Mouse (Mus musculus): ENCODE results near the gene Cyp27a1. TPM values are rescaled to one million over a fixed set of nuclear protein-coding genes. Genes with fewer than 3 reads are reported as not detected.

Cyp27a1 gene
- 1.8 and 2.8 TPM in 2 replicates for polyA plus RNA-seq (2015; fragmentation: Nextera tagmentation; extraction: Ambion mirVana)

DNA sequence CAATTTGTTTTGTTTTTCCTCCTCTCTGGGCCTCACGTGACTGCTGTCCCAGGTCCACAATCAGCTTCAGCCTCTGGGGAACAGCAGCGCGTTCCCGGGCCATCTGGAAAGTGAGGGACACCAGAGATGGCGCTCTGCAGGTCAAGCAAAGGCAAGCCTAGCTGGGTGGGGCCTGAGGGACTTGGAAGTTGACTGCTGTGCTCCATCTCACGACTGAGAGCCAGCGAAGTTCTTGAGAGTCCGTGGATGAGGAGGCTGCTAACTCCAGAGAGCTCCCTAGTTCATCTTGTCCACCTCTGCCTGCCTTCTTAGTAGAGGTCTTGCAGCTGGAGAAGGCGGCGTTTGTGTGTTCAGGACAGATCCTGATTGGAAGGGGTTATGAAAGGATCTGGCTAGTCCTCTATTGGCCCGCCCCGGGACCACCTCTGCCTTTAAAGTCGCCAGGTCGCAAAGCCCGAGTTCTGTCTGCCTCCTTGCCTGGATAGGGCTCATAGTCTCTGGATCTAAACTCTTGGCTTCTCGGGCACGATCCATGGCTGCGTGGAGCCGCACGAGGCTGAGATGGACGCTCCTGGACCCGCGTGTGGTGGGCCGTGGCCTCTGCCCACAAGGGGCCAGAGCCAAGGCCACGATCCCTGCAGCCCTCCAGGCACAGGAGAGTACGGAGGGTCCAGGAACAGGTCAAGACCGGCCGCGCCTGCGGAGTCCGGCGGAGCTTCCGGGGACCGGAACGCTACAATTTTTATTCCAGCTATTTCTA is at the start of gene Cyp27a1:
Cyp27a1 (plus strand) TSS at position 476 of the 760 bp plus-strand sequence.
- ATAC-seq, result peak; percentile 21; the same call in 1 of the 2 replicates
- Histone ChIP-seq H3K27ac (ENCODE audit: low read length) (no peak within 1 kb of the TSS), H3K9ac (ENCODE audit: low read depth, low read length) (peak within 1 kb of the TSS; percentile 61), H3K9me3 (replicated peaks; ENCODE audit: control insufficient read depth, low read length, poor library complexity, severe bottlenecking) (no peaks in the 10 kb centered on the region), H3K27me3 (ENCODE audit: control insufficient read depth, insufficient read depth, low read depth, low read length) (peaks cover 4% of the 10 kb centered on the region), H3K4me1 (ENCODE audit: control insufficient read depth, insufficient read depth, low read length) (peaks cover 5% of the 10 kb centered on the region; the same call in 1 of the 2 replicates), H3K36me3 (ENCODE audit: control insufficient read depth, insufficient read depth, low read length) (no peaks in the 10 kb centered on the region), H3K4me2 (ENCODE audit: low read length) (peak within 1 kb of the TSS; percentile 81), H3K4me3 (ENCODE audit: low read depth, low read length) (peak within 1 kb of the TSS; percentile 38)
- 3% methylated on average over 35 of the region's 35 CpGs for WGBS

- Histone ChIP-seq H3K4me3 (ENCODE audit: low read depth, low read length) (no peak overlapping the region), H3K9me3 (replicated peaks; ENCODE audit: control insufficient read depth, low read length, poor library complexity, severe bottlenecking) (no peaks in the 10 kb centered on the region), H3K4me1 (ENCODE audit: control insufficient read depth, insufficient read depth, low read length) (peaks cover 14% of the 10 kb centered on the region), H3K27ac (ENCODE audit: low read length) (no peak overlapping the region), H3K9ac (ENCODE audit: low read depth, low read length) (no peak overlapping the region), H3K36me3 (ENCODE audit: control insufficient read depth, insufficient read depth, low read length) (no peaks in the 10 kb centered on the region), H3K4me2 (ENCODE audit: low read length) (no peak overlapping the region), H3K27me3 (ENCODE audit: control insufficient read depth, insufficient read depth, low read depth, low read length) (no peaks in the 10 kb centered on the region)
- ATAC-seq, result no peak
- 78% methylated on average over 6 of the region's 6 CpGs for WGBS
Measured at GRCm38 (mm10) chr1:74665153-74665552, 48.2 kb upstream of the Cyp27a1 start.

GRCm38 (mm10) chr1:74668371-74668770 is 45.0 kb upstream of the Cyp27a1 start:
- Histone ChIP-seq H3K4me3 (ENCODE audit: low read depth, low read length) (no peak overlapping the region), H3K4me1 (ENCODE audit: control insufficient read depth, insufficient read depth, low read length) (peaks cover under 1% of the 10 kb centered on the region; the same call in 1 of the 2 replicates), H3K4me2 (ENCODE audit: low read length) (no peak overlapping the region), H3K27ac (ENCODE audit: low read length) (no peak overlapping the region), H3K9ac (ENCODE audit: low read depth, low read length) (no peak overlapping the region), H3K36me3 (ENCODE audit: control insufficient read depth, insufficient read depth, low read length) (no peaks in the 10 kb centered on the region), H3K9me3 (replicated peaks; ENCODE audit: control insufficient read depth, low read length, poor library complexity, severe bottlenecking) (no peaks in the 10 kb centered on the region), H3K27me3 (ENCODE audit: control insufficient read depth, insufficient read depth, low read depth, low read length) (no peaks in the 10 kb centered on the region)
- no peak for ATAC-seq
- 88% methylated on average over 3 of the region's 3 CpGs for WGBS

DNA sequence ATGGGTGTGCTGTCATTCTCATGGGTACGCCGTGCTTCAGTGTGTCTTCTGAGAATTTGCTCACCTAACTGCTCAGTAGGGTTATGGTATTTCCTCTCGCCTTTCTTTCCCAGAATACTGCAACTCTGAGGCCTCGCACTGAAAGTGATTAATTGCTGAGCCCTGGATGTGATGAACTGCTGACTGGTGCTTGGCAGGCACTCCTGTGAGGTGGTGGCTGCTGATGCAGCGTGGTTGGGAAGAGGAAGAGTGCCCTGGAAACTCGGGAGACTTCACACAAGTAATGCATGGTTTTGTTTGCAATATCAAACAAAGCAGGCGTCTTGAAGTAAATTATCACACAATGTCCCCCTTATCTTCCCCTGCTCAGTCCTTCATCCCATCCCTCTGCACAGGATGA is 40.6 kb upstream of the Cyp27a1 start:
- Histone ChIP-seq H3K36me3 (ENCODE audit: control insufficient read depth, insufficient read depth, low read length) (peaks cover 4% of the 10 kb centered on the region; the same call in 1 of the 2 replicates), H3K4me1 (ENCODE audit: control insufficient read depth, insufficient read depth, low read length) (no peaks in the 10 kb centered on the region), H3K4me3 (ENCODE audit: low read depth, low read length) (no peak overlapping the region), H3K27ac (ENCODE audit: low read length) (no peak overlapping the region), H3K27me3 (ENCODE audit: control insufficient read depth, insufficient read depth, low read depth, low read length) (no peaks in the 10 kb centered on the region), H3K9me3 (replicated peaks; ENCODE audit: control insufficient read depth, low read length, poor library complexity, severe bottlenecking) (no peaks in the 10 kb centered on the region), H3K9ac (ENCODE audit: low read depth, low read length) (no peak overlapping the region), H3K4me2 (ENCODE audit: low read length) (no peak overlapping the region)
- 93% methylated on average over 7 of the region's 7 CpGs for WGBS
- no peak for ATAC-seq

DNA sequence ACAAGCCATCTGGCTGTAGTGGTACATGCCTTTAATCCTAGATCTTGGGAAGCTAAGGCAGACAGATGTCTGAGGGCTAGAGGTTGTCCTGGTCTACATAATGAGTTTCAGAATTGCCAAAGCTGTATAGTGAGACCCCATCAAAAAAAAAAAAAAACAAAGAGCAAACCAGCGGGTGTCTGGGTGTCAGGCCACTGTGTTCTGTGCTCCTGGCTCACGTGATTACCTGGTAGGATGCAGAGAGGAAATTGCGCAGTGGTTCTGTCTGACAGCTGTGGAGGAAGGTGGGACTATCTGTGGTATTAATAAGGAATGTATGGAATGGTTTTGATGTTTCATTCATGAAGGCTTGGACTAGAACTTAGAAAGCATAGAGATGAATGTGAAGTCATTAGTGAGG is 36.5 kb upstream of the Cyp27a1 start:
- Histone ChIP-seq H3K9ac (ENCODE audit: low read depth, low read length) (no peak overlapping the region), H3K4me1 (ENCODE audit: control insufficient read depth, insufficient read depth, low read length) (no peaks in the 10 kb centered on the region), H3K27ac (ENCODE audit: low read length) (no peak overlapping the region), H3K36me3 (ENCODE audit: control insufficient read depth, insufficient read depth, low read length) (peaks cover 18% of the 10 kb centered on the region), H3K4me3 (ENCODE audit: low read depth, low read length) (no peak overlapping the region), H3K27me3 (ENCODE audit: control insufficient read depth, insufficient read depth, low read depth, low read length) (no peaks in the 10 kb centered on the region), H3K4me2 (ENCODE audit: low read length) (no peak overlapping the region), H3K9me3 (replicated peaks; ENCODE audit: control insufficient read depth, low read length, poor library complexity, severe bottlenecking) (no peaks in the 10 kb centered on the region)
- no peak for ATAC-seq
- 81% methylated on average over 3 of the region's 3 CpGs for WGBS

GRCm38 (mm10) chr1:74677843-74678242 is 35.5 kb upstream of the Cyp27a1 start:
- Histone ChIP-seq H3K36me3 (ENCODE audit: control insufficient read depth, insufficient read depth, low read length) (peaks cover 18% of the 10 kb centered on the region), H3K4me1 (ENCODE audit: control insufficient read depth, insufficient read depth, low read length) (no peaks in the 10 kb centered on the region)
- 95% methylated on average over 1 of the region's 1 CpGs for WGBS

DNA sequence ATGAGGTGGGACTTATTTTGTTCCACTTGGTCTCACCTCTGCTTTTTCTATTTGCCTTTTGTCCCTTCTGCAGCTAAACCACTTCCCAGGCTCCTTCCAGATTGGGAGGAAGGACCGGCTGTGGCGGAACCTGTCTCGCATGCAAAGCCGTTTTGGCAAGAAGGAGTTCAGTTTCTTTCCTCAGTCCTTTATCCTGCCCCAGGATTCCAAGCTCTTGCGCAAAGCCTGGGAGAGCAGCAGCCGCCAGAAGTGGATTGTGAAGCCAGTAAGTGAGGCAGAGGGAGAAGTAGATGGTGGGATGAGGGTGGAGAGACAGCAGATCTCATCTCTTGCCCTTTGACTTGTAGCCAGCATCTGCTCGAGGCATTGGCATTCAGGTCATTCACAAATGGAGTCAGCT is 26.2 kb upstream of the Cyp27a1 start:
- no peak overlapping the region for H3K9ac ChIP-seq (ENCODE audit: low read depth, low read length)
- no peaks in the 10 kb centered on the region for H3K4me1 ChIP-seq (ENCODE audit: control insufficient read depth, insufficient read depth, low read length)
- no peaks in the 10 kb centered on the region for H3K27me3 ChIP-seq (ENCODE audit: control insufficient read depth, insufficient read depth, low read depth, low read length)
- peaks cover 59% of the 10 kb centered on the region for H3K36me3 ChIP-seq (ENCODE audit: control insufficient read depth, insufficient read depth, low read length)
- no peak overlapping the region for H3K4me3 ChIP-seq (ENCODE audit: low read depth, low read length)
- no peaks in the 10 kb centered on the region for H3K9me3 ChIP-seq (replicated peaks; ENCODE audit: control insufficient read depth, low read length, poor library complexity, severe bottlenecking)
- ATAC-seq, result no peak
- no peak overlapping the region for H3K27ac ChIP-seq (ENCODE audit: low read length)
- 91% methylated on average over 7 of the region's 7 CpGs for WGBS
- no peak overlapping the region for H3K4me2 ChIP-seq (ENCODE audit: low read length)

More at GRCm38 (mm10) chr1:74677843-74678242, 35.5 kb upstream of the Cyp27a1 start:
- Histone ChIP-seq H3K27me3 (ENCODE audit: control insufficient read depth, insufficient read depth, low read depth, low read length) (no peaks in the 10 kb centered on the region), H3K9ac (ENCODE audit: low read depth, low read length) (no peak overlapping the region), H3K27ac (ENCODE audit: low read length) (no peak overlapping the region), H3K4me3 (ENCODE audit: low read depth, low read length) (no peak overlapping the region), H3K9me3 (replicated peaks; ENCODE audit: control insufficient read depth, low read length, poor library complexity, severe bottlenecking) (no peaks in the 10 kb centered on the region), H3K4me2 (ENCODE audit: low read length) (no peak overlapping the region)
- ATAC-seq, result no peak

DNA sequence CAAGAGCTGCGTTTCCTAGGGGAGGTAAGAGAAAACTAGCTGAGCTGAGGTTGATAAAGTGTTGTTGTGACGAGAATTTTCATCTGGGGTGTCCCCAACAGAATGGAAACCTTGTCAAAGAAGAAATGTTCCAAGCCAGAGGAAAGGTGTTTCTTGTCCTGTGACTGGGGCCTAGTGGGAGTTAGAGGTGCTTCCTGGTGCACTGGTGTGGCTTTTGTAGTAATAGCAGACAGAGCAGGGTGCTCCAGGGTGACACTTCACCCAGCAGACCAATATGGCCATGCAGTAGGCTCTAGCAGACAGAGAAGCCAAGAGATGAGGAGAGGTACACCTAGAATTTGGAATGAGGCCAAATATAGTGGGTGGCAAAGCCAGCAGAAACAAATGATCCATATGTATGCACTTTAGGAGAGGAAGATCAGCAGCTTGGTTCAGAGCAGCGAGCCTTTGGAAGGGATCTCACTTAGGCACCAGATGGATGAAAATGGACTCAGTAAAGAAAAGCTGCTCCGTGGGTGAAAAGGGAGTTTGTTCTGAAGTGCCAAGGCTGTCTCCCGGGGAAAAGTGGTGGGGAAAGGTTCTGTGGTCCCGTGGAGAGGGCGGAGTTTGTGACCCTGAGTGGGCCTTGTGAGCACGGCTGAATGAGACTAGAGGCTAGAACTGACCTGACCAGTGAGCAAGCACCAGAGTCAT is 19.3 kb upstream of the Cyp27a1 start:
- Histone ChIP-seq H3K9me3 (replicated peaks; ENCODE audit: control insufficient read depth, low read length, poor library complexity, severe bottlenecking) (no peaks in the 10 kb centered on the region), H3K4me1 (ENCODE audit: control insufficient read depth, insufficient read depth, low read length) (no peaks in the 10 kb centered on the region), H3K27me3 (ENCODE audit: control insufficient read depth, insufficient read depth, low read depth, low read length) (no peaks in the 10 kb centered on the region), H3K36me3 (ENCODE audit: control insufficient read depth, insufficient read depth, low read length) (peaks cover 64% of the 10 kb centered on the region), H3K4me3 (ENCODE audit: low read depth, low read length) (no peak overlapping the region), H3K4me2 (ENCODE audit: low read length) (no peak overlapping the region), H3K27ac (ENCODE audit: low read length) (no peak overlapping the region), H3K9ac (ENCODE audit: low read depth, low read length) (no peak overlapping the region)
- WGBS, result 93% methylated on average over 8 of the region's 8 CpGs
- ATAC-seq, result no peak

- Histone ChIP-seq H3K4me1 (ENCODE audit: control insufficient read depth, insufficient read depth, low read length) (no peaks in the 10 kb centered on the region), H3K36me3 (ENCODE audit: control insufficient read depth, insufficient read depth, low read length) (peaks cover 51% of the 10 kb centered on the region), H3K4me2 (ENCODE audit: low read length) (no peak overlapping the region), H3K27ac (ENCODE audit: low read length) (no peak overlapping the region), H3K9ac (ENCODE audit: low read depth, low read length) (no peak overlapping the region), H3K9me3 (replicated peaks; ENCODE audit: control insufficient read depth, low read length, poor library complexity, severe bottlenecking) (no peaks in the 10 kb centered on the region), H3K4me3 (ENCODE audit: low read depth, low read length) (no peak overlapping the region), H3K27me3 (ENCODE audit: control insufficient read depth, insufficient read depth, low read depth, low read length) (no peaks in the 10 kb centered on the region)
- WGBS, result 97% methylated on average over 4 of the region's 4 CpGs
- ATAC-seq, result no peak
Measured at GRCm38 (mm10) chr1:74695836-74696235, 17.5 kb upstream of the Cyp27a1 start.

Measured in midbrain, embryonic 16.5 days (tissue).